Mouse (Mus musculus) liver, embryonic 11.5 days (tissue): ENCODE measurements at regions not wholly inside any gene's neighbourhood (a gene's known extent, or its start where the extent isn't known, plus 50 kb on each side); places are given as distances from the start of the nearest gene placed in this dataset.

ENCODE experiments used
- ATAC-seq: fragments of 200-750 bp; cut with Nextera tagmentation; replicated peaks from 2 replicates; pipeline ENCODE4 v1.8.0; 2017; ENCODE audit warnings: moderate number of reproducible peaks, mild to moderate bottlenecking, moderate TSS enrichment, moderate library complexity; ENCODE audit not compliant: low FRiP score
- DNase-seq: peaks from one replicate; pipeline ENCODE4 v3.0.0-alpha.2; 2017; ENCODE audit warnings: low spot score
- H3K27ac ChIP-seq: fragments of 300-500 bp; sonication (generic); 2 replicates; pipeline ENCODE4 v1.5.1; 2014; ENCODE audit warnings: mild to moderate bottlenecking, low read depth, low read length, control low read depth
- H3K27me3 ChIP-seq: fragments of 300-500 bp; sonication (generic); replicated peaks from 2 replicates; pipeline ENCODE4 v1.6.1; 2014; ENCODE audit warnings: low read length, mixed read lengths; ENCODE audit not compliant: control insufficient read depth, insufficient read depth
- H3K36me3 ChIP-seq: fragments of 300-500 bp; sonication (generic); 2 replicates; pipeline ENCODE4 v1.6.1; 2014; ENCODE audit warnings: mild to moderate bottlenecking, low read length, moderate library complexity, mixed read lengths; ENCODE audit not compliant: control insufficient read depth, insufficient read depth
- H3K4me1 ChIP-seq: fragments of 300-500 bp; sonication (generic); replicated peaks from 2 replicates; pipeline ENCODE4 v1.6.1; 2014; ENCODE audit warnings: low read length, mixed read lengths; ENCODE audit not compliant: control insufficient read depth, insufficient read depth
- H3K4me2 ChIP-seq: fragments of 300-500 bp; sonication (generic); 2 replicates; pipeline ENCODE4 v1.6.1; 2014; ENCODE audit warnings: mild to moderate bottlenecking, control low read depth, moderate library complexity
- H3K4me3 ChIP-seq: fragments of 300-500 bp; sonication (generic); 2 replicates; pipeline ENCODE4 v1.5.1; 2014; ENCODE audit warnings: low read depth, low read length, control low read depth
- H3K9ac ChIP-seq: fragments of 300-500 bp; sonication (generic); 2 replicates; pipeline ENCODE4 v1.6.1; 2014; ENCODE audit warnings: low read depth, low read length, control low read depth
- H3K9me3 ChIP-seq: fragments of 300-500 bp; sonication (generic); 2 replicates; pipeline ENCODE4 v1.6.1; 2016; ENCODE audit warnings: low read length, inconsistent platforms, mixed read lengths; ENCODE audit not compliant: control insufficient read depth
- WGBS: fragments of 180-500 bp; shearing (Covaris S2); extraction: QIAGEN DNeasy Blood & Tissue Kit; methylation state at CpG from one replicate; pipeline ENCODE4 v1.1.7; 2014; 5-methylcytosine and 5-hydroxymethylcytosine counted together

- ATAC-seq (no peak), DNase-seq (no peak)
- Histone ChIP-seq H3K27ac (no peak overlapping the region), H3K27me3 (no peaks in the 10 kb centered on the region), H3K9me3 (no peaks in the 10 kb centered on the region), H3K36me3 (no peaks in the 10 kb centered on the region), H3K4me2 (no peak overlapping the region), H3K4me3 (no peak overlapping the region), H3K4me1 (no peaks in the 10 kb centered on the region), H3K9ac (no peak overlapping the region)
- 76% methylated on average over 2 of the region's 2 CpGs for WGBS
Observed at GRCm38 (mm10) chr19:14094191-14094590, 180.9 kb downstream of the Olfr1505 start.

- DNase-seq (no peak), ATAC-seq (no peak)
- 78% methylated on average over 5 of the region's 5 CpGs for WGBS
- Histone ChIP-seq H3K4me1 (no peaks in the 10 kb centered on the region), H3K4me3 (no peak overlapping the region), H3K36me3 (no peaks in the 10 kb centered on the region), H3K27ac (no peak overlapping the region), H3K9me3 (no peaks in the 10 kb centered on the region), H3K27me3 (no peaks in the 10 kb centered on the region), H3K9ac (no peak overlapping the region), H3K4me2 (no peak overlapping the region)
Observed at GRCm38 (mm10) chr19:14096187-14096586, 182.9 kb downstream of the Olfr1505 start.

DNA sequence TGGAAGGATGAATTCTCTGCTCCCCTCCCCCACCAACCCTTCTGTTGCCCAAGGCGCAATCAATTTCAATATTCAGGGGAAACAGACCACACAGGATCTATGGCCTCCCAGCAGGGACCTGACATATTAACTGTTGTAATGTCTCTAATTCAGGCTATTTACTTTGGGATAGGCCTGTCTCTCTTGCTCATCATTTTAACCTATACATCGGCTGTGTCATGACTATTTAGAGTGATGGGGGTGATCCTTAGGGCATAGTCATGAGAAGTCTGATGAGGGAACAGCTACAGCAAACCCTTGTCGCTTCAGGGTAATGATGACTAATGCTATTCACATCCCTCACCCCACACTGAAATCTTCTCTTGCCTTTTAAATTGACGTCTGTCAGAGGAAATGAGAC lies 195.8 kb downstream of the Olfr1505 start:
- H3K9ac ChIP-seq, result no peak overlapping the region
- no peaks in the 10 kb centered on the region for H3K9me3 ChIP-seq
- DNase-seq (no peak), ATAC-seq (no peak)
- 68% methylated on average over 4 of the region's 4 CpGs for WGBS
- no peaks in the 10 kb centered on the region for H3K36me3 ChIP-seq
- no peak overlapping the region for H3K4me3 ChIP-seq
- no peak overlapping the region for H3K4me2 ChIP-seq
- H3K27me3 ChIP-seq, result no peaks in the 10 kb centered on the region
- H3K4me1 ChIP-seq, result no peaks in the 10 kb centered on the region
- H3K27ac ChIP-seq, result no peak overlapping the region

DNA sequence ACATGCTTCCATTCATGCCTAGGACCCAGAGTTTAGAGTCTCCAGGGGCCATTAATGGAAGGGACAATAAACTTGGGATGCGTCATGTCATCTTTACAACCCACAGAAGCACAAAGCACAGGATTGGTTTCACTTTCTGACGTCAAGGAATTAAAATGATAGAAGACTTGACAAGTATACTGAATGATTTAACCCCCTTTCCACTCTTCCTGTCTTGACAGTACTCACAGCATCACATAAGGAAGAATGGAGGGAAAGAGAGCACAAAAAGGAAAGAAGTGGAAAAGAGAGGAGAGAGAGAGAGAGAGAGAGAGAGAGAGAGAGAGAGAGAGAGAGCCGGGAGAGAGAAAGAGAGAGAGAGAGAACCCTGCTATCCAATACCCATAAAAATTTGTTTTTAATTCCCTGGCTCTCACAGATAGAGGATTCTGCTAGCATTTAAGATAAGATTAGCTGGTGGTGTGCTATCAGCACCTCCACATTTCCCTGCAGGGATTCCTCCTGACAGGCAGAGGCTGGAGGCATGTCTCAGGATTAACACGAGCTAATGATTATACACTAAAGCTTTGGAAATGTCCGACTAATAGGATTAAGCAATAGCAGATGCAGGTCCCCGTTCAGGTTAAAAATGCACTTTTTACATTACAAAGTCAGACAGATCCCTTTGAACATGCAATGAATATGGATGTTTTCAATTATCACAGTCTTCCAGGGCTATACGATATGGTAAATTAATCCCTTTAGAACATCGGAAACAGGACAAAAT lies 210.2 kb downstream of the Olfr1505 start:
- no peak for ATAC-seq
- Histone ChIP-seq H3K27me3 (no peaks in the 10 kb centered on the region), H3K9me3 (no peaks in the 10 kb centered on the region), H3K27ac (no peak overlapping the region), H3K4me2 (peak overlapping the region; percentile 19; the same call in 1 of the 2 replicates), H3K36me3 (no peaks in the 10 kb centered on the region), H3K4me1 (no peaks in the 10 kb centered on the region), H3K4me3 (no peak overlapping the region), H3K9ac (no peak overlapping the region)
- 14% methylated on average over 8 of the region's 8 CpGs for WGBS
- DNase-seq, result no peak

GRCm38 (mm10) chr19:14124250-14124827 lies 211.0 kb downstream of the Olfr1505 start:
- no peak for ATAC-seq
- Histone ChIP-seq H3K4me3 (no peak overlapping the region), H3K9ac (no peak overlapping the region), H3K9me3 (no peaks in the 10 kb centered on the region), H3K27me3 (no peaks in the 10 kb centered on the region), H3K4me1 (no peaks in the 10 kb centered on the region), H3K4me2 (no peak overlapping the region), H3K27ac (no peak overlapping the region), H3K36me3 (no peaks in the 10 kb centered on the region)
- DNase-seq, result no peak
- 50% methylated on average over 5 of the region's 5 CpGs for WGBS

GRCm38 (mm10) chr19:14124986-14125385 lies 211.7 kb downstream of the Olfr1505 start:
- H3K4me2 ChIP-seq, result no peak overlapping the region
- H3K4me3 ChIP-seq, result no peak overlapping the region
- H3K27ac ChIP-seq, result no peak overlapping the region
- no peaks in the 10 kb centered on the region for H3K9me3 ChIP-seq
- 78% methylated on average over 5 of the region's 5 CpGs for WGBS
- DNase-seq (no peak), ATAC-seq (no peak)
- H3K9ac ChIP-seq, result no peak overlapping the region
- no peaks in the 10 kb centered on the region for H3K36me3 ChIP-seq
- H3K4me1 ChIP-seq, result no peaks in the 10 kb centered on the region
- H3K27me3 ChIP-seq, result no peaks in the 10 kb centered on the region

- 53% methylated on average over 8 of the region's 8 CpGs for WGBS
- Histone ChIP-seq H3K4me1 (no peaks in the 10 kb centered on the region), H3K4me2 (no peak overlapping the region), H3K4me3 (no peak overlapping the region), H3K9me3 (no peaks in the 10 kb centered on the region), H3K27ac (no peak overlapping the region), H3K27me3 (no peaks in the 10 kb centered on the region), H3K36me3 (no peaks in the 10 kb centered on the region), H3K9ac (no peak overlapping the region)
- ATAC-seq, result no peak
- no peak for DNase-seq
Observed at GRCm38 (mm10) chr19:14128397-14129209, 215.3 kb downstream of the Olfr1505 start.

DNA sequence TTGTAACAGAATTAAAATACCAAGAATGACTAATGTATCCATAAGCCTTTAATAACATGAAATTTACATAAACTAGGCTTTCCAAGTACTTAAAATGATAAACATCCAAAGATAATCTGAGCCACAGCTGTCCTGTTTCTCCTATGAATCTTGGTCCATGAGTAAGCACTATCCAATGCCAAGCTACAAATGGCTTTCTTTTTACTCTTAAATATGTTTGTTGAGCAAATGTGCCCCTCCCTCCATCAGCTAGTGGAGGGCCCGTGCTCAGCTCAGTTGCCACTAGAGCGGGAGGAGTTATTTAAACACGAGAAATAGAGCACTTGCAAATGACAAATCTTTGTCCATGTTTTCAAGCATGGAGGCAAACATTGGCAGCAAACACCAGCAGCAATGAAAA lies 247.9 kb downstream of the Olfr1505 start:
- Histone ChIP-seq H3K36me3 (no peaks in the 10 kb centered on the region), H3K4me1 (no peaks in the 10 kb centered on the region), H3K27me3 (no peaks in the 10 kb centered on the region), H3K4me2 (no peak overlapping the region), H3K27ac (no peak overlapping the region), H3K9me3 (no peaks in the 10 kb centered on the region), H3K4me3 (no peak overlapping the region), H3K9ac (no peak overlapping the region)
- ATAC-seq (no peak), DNase-seq (no peak)
- WGBS, result 70% methylated on average over 3 of the region's 3 CpGs
